Comparison of ENCODE assay signal across 28 mouse cellular contexts in genomic region chr12:26810565-26811177, GRCm38 (mm10).
DNase-seq lines count a peak whose midpoint lies in the region; ATAC-seq and TF ChIP-seq lines count a peak whose summit lies in the region.
"Had no signal": no experiment of that assay in that cellular context is flagged by ENCODE, and none has a peak within 500 bp of the region (broad histone marks: within the 10 kb centered on the region; RNA-seq: fewer than 3 reads in every experiment).

No protein-coding gene starts in this region.

- no peaks in the 10 kb centered on the region for H3K27me3 ChIP-seq in midbrain, embryonic 11.5 days (ENCODE audit: control insufficient read depth, insufficient read depth, low read length)
- no peaks in the 10 kb centered on the region for H3K27me3 ChIP-seq in midbrain, postnatal 0 days (ENCODE audit: insufficient read depth, low read length)
- no peaks in the 10 kb centered on the region for H3K27me3 ChIP-seq in limb, embryonic 10.5 days (ENCODE audit: low read depth, poor library complexity, severe bottlenecking)
- H3K27me3 ChIP-seq in limb, embryonic 13.5 days: 0 out of 2 replicates have a peak, but pooled peaks cover 2% of the 10 kb centered on the region
- no peaks in the 10 kb centered on the region for H3K27me3 ChIP-seq in heart, adult 2 months (ENCODE audit: control insufficient read depth, insufficient read depth, low read length)
- H3K27me3 ChIP-seq in hindbrain, embryonic 16.5 days (replicated peaks; ENCODE audit: control insufficient read depth, insufficient read depth, low read length): no peaks in the 10 kb centered on the region
- H3K27me3 ChIP-seq: CH12.LX; embryonic facial prominence, embryonic 12.5 days; forebrain, embryonic 13.5 days; heart, embryonic 13.5 days; hindbrain, embryonic 12.5 days; hindbrain, embryonic 15.5 days; Patski had no signal

- no peak overlapping the region for H3K4me3 ChIP-seq in midbrain, embryonic 11.5 days (ENCODE audit: low read depth, low read length)
- no peak overlapping the region for H3K4me3 ChIP-seq in midbrain, postnatal 0 days (ENCODE audit: low read depth, low read length)
- H3K4me3 ChIP-seq in limb, embryonic 10.5 days: no peak overlapping the region
- no peak overlapping the region for H3K4me3 ChIP-seq in limb, embryonic 13.5 days
- H3K4me3 ChIP-seq in heart, adult 2 months: no peak overlapping the region
- H3K4me3 ChIP-seq in hindbrain, embryonic 16.5 days (ENCODE audit: low read length): no peak overlapping the region
- H3K4me3 ChIP-seq: embryonic facial prominence, embryonic 12.5 days; forebrain, embryonic 10.5 days; forebrain, embryonic 13.5 days; heart, embryonic 10.5 days; heart, embryonic 13.5 days; hindbrain, embryonic 12.5 days; hindbrain, embryonic 15.5 days had no signal

- TF ChIP-seq EP300 in heart, adult 2 months (IDR thresholded peaks at IDR 0.05; ENCODE audit: insufficient read depth, low read depth, low read length): no peak

- H3K4me2 ChIP-seq in midbrain, embryonic 11.5 days: no peak overlapping the region
- H3K4me2 ChIP-seq in midbrain, postnatal 0 days (ENCODE audit: low read depth, low read length, poor library complexity, severe bottlenecking): no peak overlapping the region
- no peak overlapping the region for H3K4me2 ChIP-seq in limb, embryonic 13.5 days (replicated peaks)
- no peak overlapping the region for H3K4me2 ChIP-seq in hindbrain, embryonic 16.5 days (ENCODE audit: low read length)
- H3K4me2 ChIP-seq: embryonic facial prominence, embryonic 12.5 days; forebrain, embryonic 13.5 days; hindbrain, embryonic 12.5 days; hindbrain, embryonic 15.5 days had no signal

- H3K36me3 ChIP-seq in midbrain, embryonic 11.5 days (ENCODE audit: control insufficient read depth, insufficient read depth, low read length): no peaks in the 10 kb centered on the region
- H3K36me3 ChIP-seq in midbrain, postnatal 0 days (ENCODE audit: insufficient read depth, low read length): no peaks in the 10 kb centered on the region
- H3K36me3 ChIP-seq in limb, embryonic 10.5 days: no peaks in the 10 kb centered on the region
- H3K36me3 ChIP-seq in limb, embryonic 13.5 days: no peaks in the 10 kb centered on the region
- H3K36me3 ChIP-seq in heart, adult 2 months (ENCODE audit: control insufficient read depth, insufficient read depth, low read length): no peaks in the 10 kb centered on the region
- no peaks in the 10 kb centered on the region for H3K36me3 ChIP-seq in hindbrain, embryonic 16.5 days (ENCODE audit: control insufficient read depth, insufficient read depth, low read length)
- H3K36me3 ChIP-seq: embryonic facial prominence, embryonic 12.5 days; forebrain, embryonic 10.5 days; G1E; heart, embryonic 10.5 days; heart, embryonic 13.5 days; hindbrain, embryonic 12.5 days; hindbrain, embryonic 15.5 days had no signal

- no peak for TF ChIP-seq POLR2A in heart, adult 2 months (IDR thresholded peaks at IDR 0.05; ENCODE audit: insufficient read depth, low read depth, low read length)

- no peak overlapping the region for H3K27ac ChIP-seq in midbrain, embryonic 11.5 days (ENCODE audit: low read depth, low read length)
- no peak overlapping the region for H3K27ac ChIP-seq in midbrain, postnatal 0 days (ENCODE audit: low read depth, low read length)
- peak overlapping the region; percentile 37; the same call in 1 of the 2 replicates for H3K27ac ChIP-seq in limb, embryonic 10.5 days
- peak overlapping the region; percentile 79 for H3K27ac ChIP-seq in limb, embryonic 13.5 days
- H3K27ac ChIP-seq in heart, adult 2 months: no peak overlapping the region
- no peak overlapping the region for H3K27ac ChIP-seq in hindbrain, embryonic 16.5 days (ENCODE audit: low read depth, low read length)
- H3K27ac ChIP-seq: embryonic facial prominence, embryonic 12.5 days; forebrain, embryonic 10.5 days; forebrain, embryonic 13.5 days; heart, embryonic 10.5 days; heart, embryonic 13.5 days; hindbrain, embryonic 12.5 days; hindbrain, embryonic 15.5 days had no signal

- H3K9me3 ChIP-seq in midbrain, embryonic 11.5 days (ENCODE audit: control insufficient read depth, low read length): no peaks in the 10 kb centered on the region
- no peaks in the 10 kb centered on the region for H3K9me3 ChIP-seq in midbrain, postnatal 0 days (ENCODE audit: low read length)
- no peaks in the 10 kb centered on the region for H3K9me3 ChIP-seq in limb, embryonic 10.5 days (replicated peaks)
- no peaks in the 10 kb centered on the region for H3K9me3 ChIP-seq in limb, embryonic 13.5 days
- no peaks in the 10 kb centered on the region for H3K9me3 ChIP-seq in hindbrain, embryonic 16.5 days (ENCODE audit: control insufficient read depth, low read length)
- H3K9me3 ChIP-seq: embryonic facial prominence, embryonic 12.5 days; forebrain, embryonic 10.5 days; forebrain, embryonic 13.5 days; heart, embryonic 10.5 days; heart, embryonic 13.5 days; hindbrain, embryonic 12.5 days; hindbrain, embryonic 15.5 days had no signal

- no peak for ATAC-seq in midbrain, embryonic 11.5 days (ENCODE audit: low FRiP score)
- ATAC-seq in midbrain, postnatal 0 days (ENCODE audit: low FRiP score): no peak
- ATAC-seq in limb, embryonic 13.5 days (ENCODE audit: low FRiP score, low read depth): peak; percentile 84
- no peak for ATAC-seq in inflammation-experienced regulatory T-cells, adult 6 months
- ATAC-seq in hindbrain, embryonic 16.5 days: no peak
- ATAC-seq: forebrain, embryonic 13.5 days; forebrain, postnatal 0 days; Patski had no signal

- H3K4me1 ChIP-seq in midbrain, embryonic 11.5 days (ENCODE audit: control insufficient read depth, insufficient read depth, low read length): no peaks in the 10 kb centered on the region; the same call in 1 of the 2 replicates
- no peaks in the 10 kb centered on the region for H3K4me1 ChIP-seq in midbrain, postnatal 0 days (ENCODE audit: insufficient read depth, low read length)
- peaks cover 40% of the 10 kb centered on the region for H3K4me1 ChIP-seq in limb, embryonic 10.5 days
- H3K4me1 ChIP-seq in limb, embryonic 13.5 days: peaks cover 47% of the 10 kb centered on the region
- H3K4me1 ChIP-seq in heart, adult 2 months (ENCODE audit: control insufficient read depth, insufficient read depth, low read length): no peaks in the 10 kb centered on the region
- H3K4me1 ChIP-seq in hindbrain, embryonic 16.5 days (ENCODE audit: control insufficient read depth, insufficient read depth, low read depth, low read length): no peaks in the 10 kb centered on the region
- H3K4me1 ChIP-seq: forebrain, embryonic 13.5 days had no signal

- intact Hi-C loops in heart, adult 2 months (cut with DNase I): no loop called here

- DNase-seq in midbrain, embryonic 11.5 days (ENCODE audit: low spot score, missing footprints): peak; percentile 6
- no peak for DNase-seq in midbrain, postnatal 0 days (ENCODE audit: low spot score)
- no peak for DNase-seq in limb, embryonic 10.5 days (ENCODE audit: low spot score)
- no peak for DNase-seq in heart, adult 2 months
- DNase-seq in thymus, postnatal 14 days: no peak
- DNase-seq: adrenal gland, postnatal 10 days; adrenal gland, postnatal 36 days; cerebellum, adult 18-20 months; cerebellum, adult 9-10 months; cerebellum, postnatal 14 days; forebrain, postnatal 0 days; gastrocnemius, postnatal 25 days; heart, adult 18-20 months; heart, postnatal 14 days; heart, postnatal 4 days had no signal

- TF ChIP-seq CTCF in midbrain, postnatal 0 days (IDR thresholded peaks at IDR 0.05): no peak
- TF ChIP-seq CTCF in heart, adult 2 months (IDR thresholded peaks at IDR 0.05): no peak

- no peaks in the 10 kb centered on the region for H3K79me2 ChIP-seq in heart, adult 2 months (replicated peaks; ENCODE audit: control insufficient read depth, insufficient read depth, low read length)

- WGBS in midbrain, embryonic 11.5 days: 87% methylated on average over 5 of the region's 5 CpGs
- WGBS in midbrain, postnatal 0 days: 85% methylated on average over 5 of the region's 5 CpGs
- WGBS in limb, embryonic 10.5 days: 60% methylated on average over 5 of the region's 5 CpGs
- WGBS in limb, embryonic 13.5 days: 19% methylated on average over 5 of the region's 5 CpGs
- WGBS in heart, adult 2 months: 71% methylated on average over 5 of the region's 5 CpGs
- WGBS in hindbrain, embryonic 16.5 days: 85% methylated on average over 5 of the region's 5 CpGs

- H3K9ac ChIP-seq in midbrain, embryonic 11.5 days (ENCODE audit: low read length): no peak overlapping the region
- H3K9ac ChIP-seq in midbrain, postnatal 0 days (replicated peaks; ENCODE audit: low read length, poor library complexity, severe bottlenecking): no peak overlapping the region
- no peak overlapping the region for H3K9ac ChIP-seq in limb, embryonic 13.5 days
- no peak overlapping the region for H3K9ac ChIP-seq in heart, adult 2 months (ENCODE audit: low read depth, low read length)
- H3K9ac ChIP-seq in hindbrain, embryonic 16.5 days (ENCODE audit: low read depth, low read length): no peak overlapping the region
- H3K9ac ChIP-seq: embryonic facial prominence, embryonic 12.5 days; forebrain, embryonic 13.5 days; forebrain, postnatal 0 days; heart, embryonic 13.5 days; hindbrain, embryonic 12.5 days; hindbrain, embryonic 15.5 days had no signal

Comparison
In these comparisons a context has a peak if more than half of its experiments do, and no peak if none do; other contexts are left out.
1. H3K27ac ChIP-seq: peak in limb, embryonic 10.5 days (single experiment) and limb, embryonic 13.5 days (single experiment); none in midbrain, embryonic 11.5 days (single experiment), midbrain, postnatal 0 days (single experiment), heart, adult 2 months (single experiment) and hindbrain, embryonic 16.5 days (single experiment).